Mouse (Mus musculus): ENCODE measurements around the gene Cep89.

DNA sequence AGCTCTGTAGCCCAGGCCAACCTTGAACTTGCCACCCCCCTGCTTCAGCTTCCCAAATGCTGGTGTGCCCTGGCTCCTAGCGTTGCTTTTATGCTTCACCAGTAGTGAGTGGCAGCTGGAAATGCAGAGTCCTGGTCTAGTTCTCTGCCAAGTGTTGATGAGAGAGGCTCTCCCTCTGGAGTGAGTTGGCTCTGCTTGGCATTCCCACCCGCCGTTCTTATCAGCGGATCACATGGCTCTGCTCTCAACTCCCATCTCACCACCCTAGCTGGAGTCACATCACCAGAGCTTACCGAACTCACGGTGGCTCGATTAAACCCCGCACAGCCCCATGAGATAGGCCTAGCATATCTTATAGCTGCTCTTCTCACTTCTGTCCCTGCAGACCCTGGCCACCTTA is 16.5 kb upstream of the Cep89 start:
- no peak for TF ChIP-seq E2F4 (IDR thresholded peaks at IDR 0.05; ENCODE audit: insufficient read depth)
- TF ChIP-seq TCF12 (IDR thresholded peaks at IDR 0.05; ENCODE audit: insufficient read depth, poor library complexity, severe bottlenecking) = no peak
- TF ChIP-seq POLR2A (IDR thresholded peaks at IDR 0.05; ENCODE audit: insufficient read length, low read depth) = no peak
- no peak for TF ChIP-seq POLR2AphosphoS2 (IDR thresholded peaks at IDR 0.05; ENCODE audit: insufficient read length, low read depth)
- TF ChIP-seq MAX (IDR thresholded peaks at IDR 0.05; ENCODE audit: low read depth) = no peak
- no peak for TF ChIP-seq CEBPB (IDR thresholded peaks at IDR 0.05; ENCODE audit: insufficient read depth, poor library complexity, severe bottlenecking)

Measured in myocyte (in vitro differentiated cells).